Mouse (Mus musculus) CH12.LX (cell line): ENCODE measurements at regions not wholly inside any gene's neighbourhood (a gene's known extent, or its start where the extent isn't known, plus 50 kb on each side); places are given as distances from the start of the nearest gene placed in this dataset.

Experiments
- DNase-seq: peaks from one replicate; pipeline ENCODE4 v3.0.0-alpha.2; 2013; ENCODE audit errors: extremely low read depth
- H3K27ac ChIP-seq: 2 replicates; pipeline ENCODE4 v1.5.1; 2012; ENCODE audit warnings: low read depth, mild to moderate bottlenecking, control low read depth, moderate library complexity; ENCODE audit not compliant: insufficient read depth
- H3K27me3 ChIP-seq: replicated peaks from 2 replicates; pipeline ENCODE3; 2012; ENCODE audit warnings: inconsistent platforms
- H3K36me3 ChIP-seq, 2 experiments: replicated peaks in 1 of 2; 2 replicates each; pipeline versions ENCODE3 to v1.6.1; 2012; ENCODE audit warnings: inconsistent platforms in 1 of 2, low read length in 1 of 2, mild to moderate bottlenecking in 1 of 2, mixed read lengths in 1 of 2, moderate library complexity in 1 of 2; ENCODE audit not compliant: control insufficient read depth in 1 of 2, insufficient read depth in 1 of 2
- H3K4me1 ChIP-seq, 2 experiments: 2 replicates each; pipeline ENCODE4 v1.6.1; 2012; ENCODE audit warnings: inconsistent platforms in 1 of 2, moderate library complexity in 1 of 2; ENCODE audit not compliant: insufficient read depth in 2 of 2, control insufficient read depth in 1 of 2
- H3K4me2 ChIP-seq: 2 replicates; pipeline ENCODE4 v1.6.1; 2012; ENCODE audit warnings: low read depth, mild to moderate bottlenecking, control low read depth; ENCODE audit not compliant: poor library complexity, insufficient read depth, severe bottlenecking
- H3K4me3 ChIP-seq, 3 experiments: fragments of 150-350 bp in 1 of 3; sonication (generic) in 1 of 3; replicated peaks in 1 of 3; 2 replicates each; pipeline versions ENCODE3 to v1.5.1; 2011 to 2012; ENCODE audit warnings: low read depth in 2 of 3, low read length in 2 of 3, mild to moderate bottlenecking in 2 of 3, moderate library complexity in 2 of 3, control low read depth in 1 of 3, improper control_type of control experiment in 1 of 3, inconsistent platforms in 1 of 3, mixed read lengths in 1 of 3; ENCODE audit not compliant: poor library complexity in 1 of 3
- H3K79me2 ChIP-seq: replicated peaks from 2 replicates; pipeline ENCODE4 v1.6.1; 2012; ENCODE audit warnings: mild to moderate bottlenecking, moderate library complexity; ENCODE audit not compliant: control insufficient read depth, poor library complexity, insufficient read depth, severe bottlenecking; ENCODE audit errors: extremely low read depth
- H3K9ac ChIP-seq: 2 replicates; pipeline ENCODE4 v1.6.1; 2012; ENCODE audit warnings: low read depth, mild to moderate bottlenecking, control low read depth, moderate library complexity; ENCODE audit not compliant: insufficient read depth
- H3K9me3 ChIP-seq: replicated peaks from 2 replicates; pipeline ENCODE3; 2012; ENCODE audit warnings: low read length, inconsistent platforms, mixed read lengths
- BHLHE40 ChIP-seq: IDR thresholded peaks from 2 replicates; pipeline ENCODE4 v1.6.1; 2011; ENCODE audit warnings: mild to moderate bottlenecking, low read depth, low read length, improper control_type of control experiment
- CHD1 ChIP-seq: IDR thresholded peaks from 2 replicates; pipeline ENCODE4 v1.6.1; 2012; ENCODE audit warnings: low read depth, low read length, improper control_type of control experiment, inconsistent platforms
- CHD2 ChIP-seq: IDR thresholded peaks from 2 replicates; pipeline ENCODE4 v1.6.1; 2011; ENCODE audit warnings: low read length, improper control_type of control experiment
- CTCF ChIP-seq, 2 experiments: IDR thresholded peaks in 1 of 2; conservative IDR thresholded peaks in 1 of 2; 2 replicates each; pipeline ENCODE4 v1.5.1; 2011 to 2012; ENCODE audit warnings: low read depth in 2 of 2, low read length in 2 of 2, improper control_type of control experiment in 1 of 2, inconsistent platforms in 1 of 2, mild to moderate bottlenecking in 1 of 2, moderate library complexity in 1 of 2
- ELF1 ChIP-seq: IDR thresholded peaks from 2 replicates; pipeline ENCODE4 v1.6.1; 2014; ENCODE audit warnings: low read depth, mild to moderate bottlenecking, inconsistent platforms, low read length, improper control_type of control experiment
- ETS1 ChIP-seq: conservative IDR thresholded peaks from 2 replicates; pipeline ENCODE4 v1.6.1; 2012; ENCODE audit warnings: low read depth, mild to moderate bottlenecking, inconsistent platforms, low read length, improper control_type of control experiment, moderate library complexity
- JUN ChIP-seq: IDR thresholded peaks from 2 replicates; pipeline ENCODE4 v1.6.1; 2011; ENCODE audit warnings: low read depth, mild to moderate bottlenecking, low read length, improper control_type of control experiment, moderate library complexity; ENCODE audit not compliant: insufficient read depth
- JUND ChIP-seq: conservative IDR thresholded peaks from 2 replicates; pipeline ENCODE4 v1.6.1; 2011; ENCODE audit warnings: low read depth, low read length, improper control_type of control experiment
- KAT2A ChIP-seq: IDR thresholded peaks from 2 replicates; pipeline ENCODE4 v1.6.1; 2012; ENCODE audit warnings: low read length, improper control_type of control experiment, inconsistent platforms; ENCODE audit not compliant: insufficient replicate concordance
- MAFK ChIP-seq: IDR thresholded peaks from 2 replicates; pipeline ENCODE4 v1.6.1; 2011; ENCODE audit warnings: low read length, improper control_type of control experiment; ENCODE audit not compliant: insufficient replicate concordance
- MAZ ChIP-seq: IDR thresholded peaks from 2 replicates; pipeline ENCODE4 v1.6.1; 2012; ENCODE audit warnings: low read depth, mild to moderate bottlenecking, inconsistent platforms, low read length, improper control_type of control experiment, moderate library complexity
- MEF2A ChIP-seq: IDR thresholded peaks from 2 replicates; pipeline ENCODE4 v1.6.1; 2014; ENCODE audit warnings: low read depth, mild to moderate bottlenecking, inconsistent platforms, low read length, improper control_type of control experiment, borderline replicate concordance
- MYC ChIP-seq: IDR thresholded peaks from 2 replicates; pipeline ENCODE4 v1.6.1; 2011; ENCODE audit warnings: low read depth, mild to moderate bottlenecking, improper control_type of control experiment, low read length
- NRF1 ChIP-seq: IDR thresholded peaks from 2 replicates; pipeline ENCODE4 v1.6.1; 2014; ENCODE audit warnings: low read depth, mild to moderate bottlenecking, inconsistent platforms, low read length, improper control_type of control experiment, moderate library complexity
- PAX5 ChIP-seq: IDR thresholded peaks from 2 replicates; pipeline ENCODE4 v1.6.1; 2012; ENCODE audit warnings: low read length, inconsistent platforms, mixed read lengths
- POLR2AphosphoS2 ChIP-seq: IDR thresholded peaks from 2 replicates; pipeline ENCODE4 v1.6.1; 2011; ENCODE audit warnings: low read depth, low read length, improper control_type of control experiment
- RAD21 ChIP-seq: IDR thresholded peaks from 2 replicates; pipeline ENCODE4 v1.6.1; 2011; ENCODE audit warnings: low read depth, mild to moderate bottlenecking, low read length, improper control_type of control experiment, moderate library complexity
- RCOR1 ChIP-seq: conservative IDR thresholded peaks from 2 replicates; pipeline ENCODE4 v1.6.1; 2012; ENCODE audit warnings: low read depth, mild to moderate bottlenecking, inconsistent platforms, low read length, improper control_type of control experiment
- TCF12 ChIP-seq: IDR thresholded peaks from 2 replicates; pipeline ENCODE4 v1.6.1; 2014; ENCODE audit warnings: low read depth, mild to moderate bottlenecking, inconsistent platforms, low read length, improper control_type of control experiment
- UBTF ChIP-seq: IDR thresholded peaks from 2 replicates; pipeline ENCODE4 v1.6.1; 2012; ENCODE audit warnings: low read depth, mild to moderate bottlenecking, inconsistent platforms, low read length, improper control_type of control experiment, moderate library complexity
- USF1 ChIP-seq: IDR thresholded peaks from 2 replicates; pipeline ENCODE4 v1.6.1; 2014; ENCODE audit warnings: low read depth, mild to moderate bottlenecking, inconsistent platforms, low read length, improper control_type of control experiment
- ZMIZ1 ChIP-seq: IDR thresholded peaks from 2 replicates; pipeline ENCODE4 v1.6.1; 2012; ENCODE audit warnings: low read depth, mild to moderate bottlenecking, inconsistent platforms, low read length, improper control_type of control experiment
- ZNF384 ChIP-seq: IDR thresholded peaks from 2 replicates; pipeline ENCODE4 v1.6.1; 2012; ENCODE audit warnings: low read depth, low read length, improper control_type of control experiment, inconsistent platforms
- dilution Hi-C: fragments of 300-500 bp; cut with MboI; formaldehyde crosslinking; loops from 2 replicates; pipeline ENCODE4 v1.14.3; 2020; ENCODE audit warnings: low sequenced_read_pairs; ENCODE audit not compliant: extremely low pct_unique_long_range_greater_than_20kb, extremely low pct_ligation_motif_present
- in situ Hi-C: fragments of 300-500 bp; cut with MboI; formaldehyde crosslinking; loops from 3 replicates; pipeline ENCODE4 v1.14.3; 2019; ENCODE audit warnings: low sequenced_read_pairs, low pct_ligation_motif_present, low pct_unique_long_range_greater_than_20kb, mixed read lengths

- Histone ChIP-seq H3K4me1 (no peaks in the 10 kb centered on the region), H3K27ac (no peak overlapping the region), H3K9me3 (peaks cover 4% of the 10 kb centered on the region), H3K9ac (no peak overlapping the region), H3K36me3 (no peaks in the 10 kb centered on the region), H3K4me3 (no peak overlapping the region), H3K4me2 (no peak overlapping the region), H3K79me2 (no peaks in the 10 kb centered on the region), H3K27me3 (no peaks in the 10 kb centered on the region)
- DNase-seq = no peak
- in situ Hi-C loops (no loop called here), dilution Hi-C loops (no loop called here)
- TF ChIP-seq CHD1 (no peak), CTCF (conservative IDR thresholded peaks at IDR 0.05 in 1 of 2, IDR thresholded peaks at IDR 0.05 in 1 of 2; ENCODE audit: low read depth in 2 of 2, low read length in 2 of 2) (no peak), CHD2 (no peak), MAFK (no peak), RCOR1 (no peak), KAT2A (no peak), TCF12 (no peak), MEF2A (no peak), PAX5 (no peak), NRF1 (no peak), USF1 (no peak), ELF1 (no peak), UBTF (no peak), JUND (no peak), POLR2AphosphoS2 (no peak), MYC (no peak), ETS1 (no peak)
- TF ChIP-seq, all 38 proteins: peak for 0
Observed at GRCm38 (mm10) chr13:29058685-29059084, 105.2 kb upstream of the Sox4 start.

GRCm38 (mm10) chr13:29049730-29050129, 96.2 kb upstream of the Sox4 start:
- no peaks in the 10 kb centered on the region for H3K9me3 ChIP-seq
- H3K27me3 ChIP-seq = no peaks in the 10 kb centered on the region
- no peak overlapping the region for H3K4me2 ChIP-seq
- no peak overlapping the region for H3K27ac ChIP-seq
- no peak overlapping the region for H3K9ac ChIP-seq
- H3K36me3 ChIP-seq = no peaks in the 10 kb centered on the region
- in situ Hi-C loops (no loop called here), dilution Hi-C loops (no loop called here)
- no peak for DNase-seq
- no peaks in the 10 kb centered on the region for H3K79me2 ChIP-seq
- TF ChIP-seq JUN (no peak), RAD21 (no peak), PAX5 (no peak), RCOR1 (no peak), UBTF (no peak), ZNF384 (no peak), ZMIZ1 (no peak), MAZ (no peak), USF1 (no peak), BHLHE40 (no peak), CTCF (conservative IDR thresholded peaks at IDR 0.05 in 1 of 2, IDR thresholded peaks at IDR 0.05 in 1 of 2; ENCODE audit: low read depth in 2 of 2, low read length in 2 of 2) (no peak), POLR2AphosphoS2 (no peak), ETS1 (no peak)
- no peak overlapping the region for H3K4me3 ChIP-seq
- H3K4me1 ChIP-seq = no peaks in the 10 kb centered on the region
